ENCODE assay signal across 26 mouse cellular contexts in the genomic region with DNA sequence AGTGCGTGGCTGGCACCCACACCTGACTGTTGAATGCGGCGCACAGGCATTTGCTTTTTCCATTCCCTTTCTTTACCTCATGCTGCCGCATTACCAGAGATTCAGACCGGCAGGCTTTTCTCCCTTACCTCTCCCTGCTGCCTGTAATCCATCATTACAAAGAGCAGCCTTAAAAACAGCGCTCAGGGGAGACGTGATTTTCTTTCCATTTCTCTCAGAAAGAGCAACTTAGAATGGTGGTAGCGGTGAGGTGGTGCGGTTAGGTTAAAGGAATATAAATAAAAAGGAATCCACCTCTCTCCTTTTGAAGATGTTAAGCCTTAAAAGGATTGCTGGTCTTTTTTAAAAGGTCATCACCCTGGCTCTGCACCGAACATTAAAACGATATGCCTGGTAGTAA. TPM values are rescaled to one million over a fixed set of nuclear protein-coding genes. Genes with fewer than 3 reads are reported as not detected.
DNase-seq lines count a peak whose midpoint lies in the region; ATAC-seq and TF ChIP-seq lines count a peak whose summit lies in the region.
"Had no signal": no experiment of that assay in that cellular context is flagged by ENCODE, and none has a peak within 500 bp of the region (broad histone marks: within the 10 kb centered on the region; RNA-seq: fewer than 3 reads in every experiment).

No protein-coding gene starts in this region.

- no peak for TF ChIP-seq POLR2A in brain, embryonic 14.5 days (IDR thresholded peaks at IDR 0.05; ENCODE audit: borderline replicate concordance, extremely low read depth, insufficient read depth, insufficient read length, poor library complexity, severe bottlenecking)

- no peaks in the 10 kb centered on the region for H3K9me3 ChIP-seq in hindbrain, embryonic 14.5 days (ENCODE audit: control insufficient read depth, low read length)
- no peaks in the 10 kb centered on the region for H3K9me3 ChIP-seq in hindbrain, postnatal 0 days (ENCODE audit: low read length)
- no peaks in the 10 kb centered on the region for H3K9me3 ChIP-seq in E14TG2a.4 (ENCODE audit: low read length)
- no peaks in the 10 kb centered on the region for H3K9me3 ChIP-seq in midbrain, embryonic 16.5 days (replicated peaks; ENCODE audit: control insufficient read depth, low read length, poor library complexity, severe bottlenecking)
- H3K9me3 ChIP-seq: limb, embryonic 15.5 days; liver, embryonic 15.5 days; lung, embryonic 15.5 days; megakaryocyte, embryonic 14.5 days had no signal

- TF ChIP-seq CTCF in hindbrain, postnatal 0 days (IDR thresholded peaks at IDR 0.05; ENCODE audit: low read depth), result no peak
- TF ChIP-seq CTCF in E14TG2a.4 (conservative IDR thresholded peaks at IDR 0.05; ENCODE audit: low read length), result no peak
- TF ChIP-seq CTCF in brain, embryonic 14.5 days (IDR thresholded peaks at IDR 0.05; ENCODE audit: borderline replicate concordance, extremely low read depth, insufficient read depth, insufficient read length), result no peak

- no peak overlapping the region for H3K4me3 ChIP-seq in hindbrain, embryonic 14.5 days (replicated peaks; ENCODE audit: low read length)
- no peak overlapping the region for H3K4me3 ChIP-seq in hindbrain, postnatal 0 days (ENCODE audit: low read length)
- H3K4me3 ChIP-seq in E14TG2a.4 (replicated peaks; ENCODE audit: low read length), result peak overlapping the region; percentile 54
- H3K4me3 ChIP-seq in midbrain, embryonic 16.5 days (ENCODE audit: low read depth, low read length), result no peak overlapping the region
- H3K4me3 ChIP-seq: limb, embryonic 15.5 days; liver, embryonic 15.5 days; lung, embryonic 15.5 days; megakaryocyte, embryonic 14.5 days; myocyte had no signal

- no peaks in the 10 kb centered on the region for H3K27me3 ChIP-seq in hindbrain, embryonic 14.5 days (ENCODE audit: control insufficient read depth, insufficient read depth, low read length)
- no peaks in the 10 kb centered on the region for H3K27me3 ChIP-seq in hindbrain, postnatal 0 days (ENCODE audit: insufficient read depth, low read length)
- H3K27me3 ChIP-seq in E14TG2a.4 (ENCODE audit: insufficient read depth, low read length), result no peaks in the 10 kb centered on the region; the same call in 1 of the 2 replicates
- H3K27me3 ChIP-seq in midbrain, embryonic 16.5 days (ENCODE audit: control insufficient read depth, insufficient read depth, low read depth, low read length), result no peaks in the 10 kb centered on the region
- H3K27me3 ChIP-seq: liver, embryonic 15.5 days; lung, embryonic 15.5 days had no signal

- peak overlapping the region; percentile 49; the same call in 1 of the 2 replicates for H3K27ac ChIP-seq in hindbrain, embryonic 14.5 days
- H3K27ac ChIP-seq in hindbrain, postnatal 0 days, result no peak overlapping the region
- peak overlapping the region; percentile 39 for H3K27ac ChIP-seq in midbrain, embryonic 16.5 days (ENCODE audit: low read length)
- H3K27ac ChIP-seq: limb, embryonic 15.5 days; liver, embryonic 15.5 days; lung, embryonic 15.5 days; stomach, postnatal 0 days had no signal

- H3K36me3 ChIP-seq in hindbrain, embryonic 14.5 days (replicated peaks; ENCODE audit: control insufficient read depth, insufficient read depth), result no peaks in the 10 kb centered on the region
- no peaks in the 10 kb centered on the region for H3K36me3 ChIP-seq in hindbrain, postnatal 0 days (ENCODE audit: insufficient read depth, low read length)
- H3K36me3 ChIP-seq in E14TG2a.4 (ENCODE audit: insufficient read depth, low read length), result no peaks in the 10 kb centered on the region
- no peaks in the 10 kb centered on the region for H3K36me3 ChIP-seq in midbrain, embryonic 16.5 days (ENCODE audit: control insufficient read depth, insufficient read depth, low read length)
- H3K36me3 ChIP-seq: limb, embryonic 15.5 days; liver, embryonic 15.5 days; lung, embryonic 15.5 days had no signal

- no peak overlapping the region for H3K9ac ChIP-seq in hindbrain, embryonic 14.5 days
- no peak overlapping the region for H3K9ac ChIP-seq in hindbrain, postnatal 0 days (replicated peaks; ENCODE audit: low read length)
- H3K9ac ChIP-seq in midbrain, embryonic 16.5 days (ENCODE audit: low read depth, low read length), result no peak overlapping the region
- H3K9ac ChIP-seq: limb, embryonic 15.5 days; liver, embryonic 15.5 days; lung, embryonic 15.5 days had no signal

- no peak for DNase-seq in hindbrain, embryonic 14.5 days (ENCODE audit: low spot score)
- DNase-seq in hindbrain, postnatal 0 days (ENCODE audit: low spot score), result no peak
- DNase-seq in brain, embryonic 14.5 days (ENCODE audit: low read depth), result peak; percentile 57
- DNase-seq in natural killer cell, adult 2 months (ENCODE audit: low spot score in 2 of 2), result no peak
- DNase-seq: adrenal gland, postnatal 10 days; cerebellum, adult 9-10 months; kidney, adult 9 months; kidney, postnatal 36 days; layer of hippocampus, postnatal 36 days; lung, postnatal 36 days; right cerebral cortex, postnatal 14 days; thymus, adult 2 months; thymus, postnatal 4 days had no signal

- WGBS in hindbrain, embryonic 14.5 days, result 63% methylated on average over 11 of the region's 11 CpGs
- WGBS in hindbrain, postnatal 0 days, result 64% methylated on average over 11 of the region's 11 CpGs
- 41% methylated on average over 11 of the region's 11 CpGs for WGBS in midbrain, embryonic 16.5 days

- peak; percentile 14; the same call in 1 of the 2 replicates for ATAC-seq in hindbrain, embryonic 14.5 days (ENCODE audit: low FRiP score)
- ATAC-seq in hindbrain, postnatal 0 days, result no peak
- no peak; the same call in 1 of the 2 replicates for ATAC-seq in midbrain, embryonic 16.5 days
- ATAC-seq in megakaryocyte-erythroid progenitor cell, adult 5-6 weeks (replicated peaks; ENCODE audit: low FRiP score, low TSS enrichment, poor library complexity, severe bottlenecking), result no peak
- ATAC-seq: activated CD4-positive, CD25-positive, alpha-beta regulatory T cell, adult 4 months; forebrain, embryonic 14.5 days; intestine, embryonic 16.5 days had no signal

- H3K4me2 ChIP-seq in hindbrain, embryonic 14.5 days (replicated peaks), result no peak overlapping the region
- no peak overlapping the region for H3K4me2 ChIP-seq in hindbrain, postnatal 0 days (ENCODE audit: low read depth, low read length)
- no peak overlapping the region for H3K4me2 ChIP-seq in midbrain, embryonic 16.5 days (ENCODE audit: low read length)
- H3K4me2 ChIP-seq: heart, embryonic 11.5 days; limb, embryonic 15.5 days; liver, embryonic 15.5 days; lung, embryonic 15.5 days had no signal

- 0 out of 2 replicates have a peak, but pooled peaks cover 5% of the 10 kb centered on the region for H3K4me1 ChIP-seq in hindbrain, embryonic 14.5 days (replicated peaks; ENCODE audit: control insufficient read depth, insufficient read depth, low read length)
- no peaks in the 10 kb centered on the region for H3K4me1 ChIP-seq in hindbrain, postnatal 0 days (ENCODE audit: insufficient read depth, low read length)
- peaks cover 50% of the 10 kb centered on the region for H3K4me1 ChIP-seq in E14TG2a.4 (replicated peaks; ENCODE audit: low read depth, low read length)
- H3K4me1 ChIP-seq in midbrain, embryonic 16.5 days (ENCODE audit: control insufficient read depth, insufficient read depth, low read length), result peaks cover 9% of the 10 kb centered on the region
- H3K4me1 ChIP-seq: liver, embryonic 15.5 days; lung, embryonic 15.5 days had no signal

RNA-seq across cellular contexts. Expression of a gene that starts 22.1 kb away (rescaled TPM):
- not detected in 2 replicates for polyA plus RNA-seq in hindbrain, embryonic 14.5 days (2014; fragmentation: Nextera tagmentation; extraction: Ambion mirVana)
- 0.21 TPM in 1 of 2 replicates, not detected in the other for total RNA-seq in hindbrain, postnatal 0 days (2014; rRNA removed)
- polyA plus RNA-seq in hindbrain, postnatal 0 days (2015; fragmentation: Nextera tagmentation; extraction: Ambion mirVana), result 0.13 TPM in 1 of 2 replicates, not detected in the other
- 0.08 and 0.11 TPM in 2 replicates for polyA plus RNA-seq in brain, embryonic 14.5 days (2012; rRNA removed)
- polyA plus RNA-seq in midbrain, embryonic 16.5 days (2015; fragmentation: Nextera tagmentation; extraction: Ambion mirVana), result 0.20 TPM in 1 of 2 replicates, not detected in the other
- 1.5 and 3.1 TPM in 2 replicates for total RNA-seq in megakaryocyte-erythroid progenitor cell, adult 5-6 weeks (2014; fragmentation: Nextera tagmentation)
- total RNA-seq in megakaryocyte-erythroid progenitor cell, adult 5-6 weeks (2017), result 2.3 and 3.6 TPM in 2 replicates
- polyA plus RNA-seq: heart, embryonic 11.5 days had no signal

RNA-seq across cellular contexts. Expression of a gene that starts 37.5 kb away (rescaled TPM):
- polyA plus RNA-seq in hindbrain, embryonic 14.5 days (2014; fragmentation: Nextera tagmentation; extraction: Ambion mirVana), result 49.2 and 53.1 TPM in 2 replicates
- 47.8 and 49.1 TPM in 2 replicates for total RNA-seq in hindbrain, postnatal 0 days (2014; rRNA removed)
- 49.8 and 53.3 TPM in 2 replicates for polyA plus RNA-seq in hindbrain, postnatal 0 days (2015; fragmentation: Nextera tagmentation; extraction: Ambion mirVana)
- polyA plus RNA-seq in brain, embryonic 14.5 days (2012; rRNA removed), result 49.5 and 54.6 TPM in 2 replicates
- polyA plus RNA-seq in midbrain, embryonic 16.5 days (2015; fragmentation: Nextera tagmentation; extraction: Ambion mirVana), result 61.6 and 63.9 TPM in 2 replicates
- 16.9 and 18.0 TPM in 2 replicates for total RNA-seq in megakaryocyte-erythroid progenitor cell, adult 5-6 weeks (2014; fragmentation: Nextera tagmentation)
- 11.9 and 25.2 TPM in 2 replicates for total RNA-seq in megakaryocyte-erythroid progenitor cell, adult 5-6 weeks (2017)
